Mouse (Mus musculus) thymus, adult 2 months (tissue): ENCODE data around the gene Chd3.

Experiments
- CTCF ChIP-seq: fragments of 200-500 bp; IDR thresholded peaks from 2 replicates; pipeline ENCODE4 v1.5.1; 2012; ENCODE audit warnings: mild to moderate bottlenecking, control low read depth, low read length, moderate library complexity, borderline replicate concordance; ENCODE audit not compliant: control insufficient read depth, poor library complexity, insufficient read depth; ENCODE audit errors: extremely low read depth
- POLR2A ChIP-seq: fragments of 200-500 bp; IDR thresholded peaks from 2 replicates; pipeline ENCODE4 v1.6.1; 2012; ENCODE audit warnings: mild to moderate bottlenecking, low read length, control low read depth, moderate library complexity; ENCODE audit not compliant: control insufficient read depth, poor library complexity, insufficient read depth; ENCODE audit errors: extremely low read depth

GRCm38 (mm10) chr11:69302817-69303216 lies 66.4 kb downstream of the Chd3 start:
- TF ChIP-seq CTCF (no peak), POLR2A (no peak)
